Mouse (Mus musculus) MEL (cell line): ENCODE results near the gene Vps13c. TPM values are rescaled to one million over a fixed set of nuclear protein-coding genes. Genes with fewer than 3 reads are reported as not detected.

ENCODE experiments used
- DNase-seq: peaks from one replicate; pipeline ENCODE4 v3.0.0; 2011; ENCODE audit warnings: low read depth, low spot score
- H3K27ac ChIP-seq: 2 replicates; pipeline ENCODE4 v1.5.1; 2012; ENCODE audit warnings: low read depth, mild to moderate bottlenecking, control low read depth, low read length, moderate library complexity; ENCODE audit not compliant: control insufficient read depth
- H3K27me3 ChIP-seq, 2 experiments: fragments of 150-350 bp in 1 of 2; sonication (generic) in 1 of 2; 2 replicates each; pipeline ENCODE4 v1.6.1; 2012; ENCODE audit warnings: low read length in 2 of 2, mild to moderate bottlenecking in 2 of 2, improper control_type of control experiment in 1 of 2, moderate library complexity in 1 of 2; ENCODE audit not compliant: insufficient read depth in 2 of 2, control insufficient read depth in 1 of 2
- H3K36me3 ChIP-seq, 2 experiments: 2 replicates each; pipeline ENCODE4 v1.6.1; 2012 to 2014; ENCODE audit warnings: low read length in 2 of 2, improper control_type of control experiment in 1 of 2, inconsistent platforms in 1 of 2, mild to moderate bottlenecking in 1 of 2; ENCODE audit not compliant: insufficient read depth in 2 of 2, control insufficient read depth in 1 of 2
- H3K4me1 ChIP-seq, 2 experiments: fragments of 150-350 bp in 1 of 2; sonication (generic) in 1 of 2; 2 replicates each; pipeline ENCODE4 v1.6.1; 2012; ENCODE audit warnings: low read length in 2 of 2, improper control_type of control experiment in 1 of 2, mild to moderate bottlenecking in 1 of 2; ENCODE audit not compliant: insufficient read depth in 2 of 2, control insufficient read depth in 1 of 2
- H3K4me3 ChIP-seq, 2 experiments: fragments of 150-350 bp in 1 of 2; sonication (generic) in 1 of 2; 2 replicates each; pipeline ENCODE4 v1.5.1; 2012; ENCODE audit warnings: low read depth in 2 of 2, low read length in 2 of 2, mild to moderate bottlenecking in 2 of 2, moderate library complexity in 2 of 2, control low read depth in 1 of 2, improper control_type of control experiment in 1 of 2; ENCODE audit not compliant: control insufficient read depth in 1 of 2, insufficient read depth in 1 of 2
- H3K79me2 ChIP-seq: 2 replicates; pipeline ENCODE4 v1.6.1; 2012; ENCODE audit warnings: mild to moderate bottlenecking, low read length, moderate library complexity; ENCODE audit not compliant: control insufficient read depth, poor library complexity, insufficient read depth
- H3K9ac ChIP-seq: 2 replicates; pipeline ENCODE4 v1.6.1; 2012; ENCODE audit warnings: low read depth, mild to moderate bottlenecking, control low read depth, low read length, moderate library complexity; ENCODE audit not compliant: control insufficient read depth, poor library complexity, severe bottlenecking
- H3K9me3 ChIP-seq: fragments of 150-350 bp; sonication (generic); replicated peaks from 2 replicates; pipeline ENCODE4 v1.6.1; 2012; ENCODE audit warnings: mild to moderate bottlenecking, low read length, improper control_type of control experiment, moderate library complexity; ENCODE audit not compliant: insufficient read depth
- BHLHE40 ChIP-seq: IDR thresholded peaks from 2 replicates; pipeline ENCODE4 v1.6.1; 2012; ENCODE audit warnings: low read depth, mild to moderate bottlenecking, inconsistent platforms, low read length, improper control_type of control experiment, borderline replicate concordance
- CHD2 ChIP-seq: IDR thresholded peaks from 2 replicates; pipeline ENCODE4 v1.6.1; 2011; ENCODE audit warnings: low read length, improper control_type of control experiment
- E2F4 ChIP-seq: IDR thresholded peaks from 2 replicates; pipeline ENCODE4 v1.6.1; 2011; ENCODE audit warnings: low read depth, low read length, improper control_type of control experiment, borderline replicate concordance
- ELF1 ChIP-seq: IDR thresholded peaks from 2 replicates; pipeline ENCODE4 v1.6.1; 2014; ENCODE audit warnings: low read depth, mild to moderate bottlenecking, inconsistent platforms, low read length, improper control_type of control experiment, moderate library complexity
- EP300 ChIP-seq, 2 experiments: IDR thresholded peaks; 2 replicates each; pipeline ENCODE4 v1.6.1; 2011; ENCODE audit warnings: improper control_type of control experiment in 2 of 2, low read length in 2 of 2, low read depth in 1 of 2, mild to moderate bottlenecking in 1 of 2
- GABPA ChIP-seq: IDR thresholded peaks from 2 replicates; pipeline ENCODE4 v1.6.1; 2012; ENCODE audit warnings: low read depth, mild to moderate bottlenecking, inconsistent platforms, low read length, improper control_type of control experiment, moderate library complexity
- HCFC1 ChIP-seq: IDR thresholded peaks from 2 replicates; pipeline ENCODE4 v1.6.1; 2012; ENCODE audit warnings: low read depth, mild to moderate bottlenecking, inconsistent platforms, low read length, improper control_type of control experiment, moderate library complexity
- JUND ChIP-seq: IDR thresholded peaks from 2 replicates; pipeline ENCODE4 v1.6.1; 2011; ENCODE audit warnings: low read depth, mild to moderate bottlenecking, improper control_type of control experiment, low read length
- KAT2A ChIP-seq: conservative IDR thresholded peaks from 2 replicates; pipeline ENCODE4 v1.6.1; 2012; ENCODE audit warnings: low read depth, low read length, improper control_type of control experiment, inconsistent platforms
- MAFK ChIP-seq: IDR thresholded peaks from 2 replicates; pipeline ENCODE4 v1.6.1; 2011; ENCODE audit warnings: low read depth, mild to moderate bottlenecking, low read length, improper control_type of control experiment, borderline replicate concordance
- MAX ChIP-seq: IDR thresholded peaks from 2 replicates; pipeline ENCODE4 v1.6.1; 2011; ENCODE audit warnings: low read length, improper control_type of control experiment
- MAZ ChIP-seq: IDR thresholded peaks from 2 replicates; pipeline ENCODE4 v1.6.1; 2012; ENCODE audit warnings: low read depth, mild to moderate bottlenecking, inconsistent platforms, low read length, improper control_type of control experiment
- MXI1 ChIP-seq: IDR thresholded peaks from 2 replicates; pipeline ENCODE4 v1.6.1; 2011; ENCODE audit warnings: mild to moderate bottlenecking, low read depth, low read length, improper control_type of control experiment
- MYC ChIP-seq: IDR thresholded peaks from 2 replicates; pipeline ENCODE4 v1.6.1; 2011; ENCODE audit warnings: low read depth, mild to moderate bottlenecking, low read length, improper control_type of control experiment, moderate library complexity
- NELFE ChIP-seq: IDR thresholded peaks from 2 replicates; pipeline ENCODE4 v1.6.1; 2011; ENCODE audit warnings: low read depth, low read length, improper control_type of control experiment
- NRF1 ChIP-seq: IDR thresholded peaks from 2 replicates; pipeline ENCODE4 v1.6.1; 2014; ENCODE audit warnings: low read depth, mild to moderate bottlenecking, inconsistent platforms, low read length, improper control_type of control experiment, moderate library complexity; ENCODE audit not compliant: poor library complexity, insufficient read depth, severe bottlenecking
- POLR2A ChIP-seq, 2 experiments: IDR thresholded peaks; 2 replicates each; pipeline ENCODE4 v1.6.1; 2011 to 2012; ENCODE audit warnings: low read length in 2 of 2, mild to moderate bottlenecking in 2 of 2, control low read depth in 1 of 2, improper control_type of control experiment in 1 of 2, low read depth in 1 of 2, moderate library complexity in 1 of 2; ENCODE audit not compliant: control insufficient read depth in 1 of 2, insufficient read depth in 1 of 2, poor library complexity in 1 of 2
- POLR2AphosphoS2 ChIP-seq: IDR thresholded peaks from 2 replicates; pipeline ENCODE4 v1.6.1; 2011; ENCODE audit warnings: low read length, improper control_type of control experiment
- POLR2AphosphoS5 ChIP-seq: IDR thresholded peaks from 2 replicates; pipeline ENCODE4 v1.6.1; 2012; ENCODE audit warnings: low read depth, borderline replicate concordance, mild to moderate bottlenecking, inconsistent platforms, low read length, moderate library complexity, mixed read lengths
- RAD21 ChIP-seq: IDR thresholded peaks from 2 replicates; pipeline ENCODE4 v1.6.1; 2011; ENCODE audit warnings: mild to moderate bottlenecking, low read depth, low read length, improper control_type of control experiment
- RCOR1 ChIP-seq: IDR thresholded peaks from 2 replicates; pipeline ENCODE4 v1.6.1; 2012; ENCODE audit warnings: low read depth, mild to moderate bottlenecking, inconsistent platforms, low read length, improper control_type of control experiment
- SIN3A ChIP-seq: IDR thresholded peaks from 2 replicates; pipeline ENCODE4 v1.6.1; 2012; ENCODE audit warnings: low read length, improper control_type of control experiment, inconsistent platforms
- TCF12 ChIP-seq: IDR thresholded peaks from 2 replicates; pipeline ENCODE4 v1.6.1; 2014; ENCODE audit warnings: low read depth, mild to moderate bottlenecking, inconsistent platforms, low read length, improper control_type of control experiment, moderate library complexity
- USF1 ChIP-seq: IDR thresholded peaks from 2 replicates; pipeline ENCODE4 v1.6.1; 2014; ENCODE audit warnings: low read depth, mild to moderate bottlenecking, inconsistent platforms, low read length, improper control_type of control experiment, moderate library complexity
- USF2 ChIP-seq, 2 experiments: IDR thresholded peaks; 2 replicates each; pipeline ENCODE4 v1.6.1; 2011 to 2012; ENCODE audit warnings: improper control_type of control experiment in 2 of 2, low read length in 2 of 2, borderline replicate concordance in 1 of 2, inconsistent platforms in 1 of 2, low read depth in 1 of 2, mild to moderate bottlenecking in 1 of 2; ENCODE audit not compliant: insufficient read depth in 1 of 2
- ZNF384 ChIP-seq: IDR thresholded peaks from 2 replicates; pipeline ENCODE4 v1.6.1; 2012; ENCODE audit warnings: low read depth, mild to moderate bottlenecking, inconsistent platforms, low read length, improper control_type of control experiment
- polyA plus RNA-seq, 2 experiments: library from polyadenylated mRNA; stranded (reverse) in 1 of 2; unstranded in 1 of 2; fragments of >175 nt in 1 of 2; fragments of >200 nt in 1 of 2; gene quantifications; 2 replicates each; pipeline versions ENCODE4 v1.2.1 to v1.2.4; 2012; ENCODE audit warnings: low replicate concordance in 2 of 2, low read depth in 1 of 2; ENCODE audit not compliant: insufficient read length in 2 of 2, insufficient read depth in 1 of 2, missing spikeins in 1 of 2
- total RNA-seq: library from RNA; depleted of rRNA; stranded (reverse); fragments of 300-350 nt; gene quantifications from 2 replicates; pipeline ENCODE4 v1.2.3, GENCODE M21; 2012; rRNA removed

The Vps13c gene
- total RNA-seq (14.6 and 18.3 TPM in 2 replicates), polyA plus RNA-seq (10 to 100 TPM in 1 of 2 experiments, not detected in 1; 28.3 TPM)

DNA sequence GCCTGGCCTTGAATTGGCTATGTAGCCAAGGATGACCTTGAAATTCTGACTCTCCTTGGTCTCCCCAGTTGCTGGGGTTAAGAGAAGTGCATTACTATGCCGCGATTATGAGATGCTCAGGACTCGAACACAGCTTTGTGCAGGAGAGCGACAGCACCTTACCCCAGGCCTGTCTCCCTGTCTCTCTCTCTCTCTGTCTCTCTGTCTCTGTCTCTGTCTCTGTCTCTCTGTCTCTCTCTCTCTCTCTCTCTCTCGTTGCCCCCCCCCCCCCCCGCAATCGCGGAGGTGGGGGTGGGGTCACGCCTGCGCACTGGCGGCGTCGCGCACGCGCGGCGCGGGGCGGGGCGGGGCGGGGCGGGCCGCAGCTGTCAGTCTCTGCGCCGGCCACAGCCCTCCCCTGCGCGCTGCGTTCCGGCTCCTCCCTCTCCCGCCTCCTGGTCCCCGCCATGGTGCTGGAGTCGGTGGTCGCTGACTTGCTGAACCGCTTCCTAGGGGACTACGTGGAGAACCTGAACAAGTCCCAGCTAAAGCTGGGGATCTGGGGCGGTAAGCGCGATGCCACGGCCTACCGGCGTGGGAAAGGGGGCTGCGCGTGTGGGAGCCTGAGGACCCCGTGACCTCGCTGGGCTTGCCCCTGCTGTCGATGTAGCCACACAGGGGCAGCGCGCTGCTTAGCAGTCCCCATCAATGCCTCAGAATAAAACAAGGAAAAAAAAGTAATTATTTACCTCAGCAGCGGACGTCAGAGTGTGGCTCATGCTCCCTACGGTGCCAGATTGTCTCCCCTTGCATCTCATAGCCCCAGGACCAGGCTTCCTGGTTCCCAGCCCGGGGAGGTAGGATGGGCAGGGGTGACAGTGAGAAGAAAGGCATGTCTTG is at the start of gene Vps13c:
Vps13c (plus strand) TSS at position 416 of the 879 bp plus-strand sequence.
- TF ChIP-seq RCOR1 (no peak), EP300 (IDR thresholded peaks at IDR 0.05; ENCODE audit: low read depth in 1 of 2, low read length in 2 of 2) (0 out of 4 replicates have a peak, but pooled peaks of 1 of the 2 experiments have one; percentile 6), NRF1 (peak; percentile 73), MAX (no peak), KAT2A (no peak), RAD21 (no peak), ZNF384 (no peak), POLR2A (IDR thresholded peaks at IDR 0.05; ENCODE audit: control insufficient read depth in 1 of 2, insufficient read depth in 1 of 2, low read depth in 1 of 2, low read length in 2 of 2, poor library complexity in 1 of 2) (peak; percentile 34 to 66; a peak in 3 of 4 replicates), CHD2 (no peak), MAFK (no peak), MAZ (peak; percentile 24; the same call in 1 of the 2 replicates), SIN3A (peak; percentile 35; the same call in 1 of the 2 replicates), ELF1 (0 out of 2 replicates have a peak, but pooled peaks have one; percentile 11), NELFE (peak; percentile 60; the same call in 1 of the 2 replicates), POLR2AphosphoS2 (no peak; the same call in 1 of the 2 replicates), USF1 (peak; percentile 39; the same call in 1 of the 2 replicates), E2F4 (no peak), POLR2AphosphoS5 (no peak), USF2 (IDR thresholded peaks at IDR 0.05; ENCODE audit: borderline replicate concordance in 1 of 2, insufficient read depth in 1 of 2, low read depth in 1 of 2, low read length in 2 of 2) (no peak), JUND (no peak), MYC (no peak), MXI1 (peak; percentile 59), HCFC1 (peak; percentile 54), TCF12 (no peak), BHLHE40 (no peak), GABPA (no peak)
- TF ChIP-seq, all 39 proteins: peak for 10
- Histone ChIP-seq H3K9me3 (no peaks in the 10 kb centered on the region), H3K27ac (peak within 1 kb of the TSS; percentile 57), H3K9ac (peak within 1 kb of the TSS; percentile 80), H3K27me3 (no peaks in the 10 kb centered on the region), H3K79me2 (peaks cover 4% of the 10 kb centered on the region; the same call in 1 of the 2 replicates), H3K4me1 (peaks cover 0 to 6% of the 10 kb centered on the region in 2 experiments; a peak in 3 of 4 replicates), H3K4me3 (peak within 1 kb of the TSS; percentile 86 to 95), H3K36me3 (peaks cover 0 to 11% of the 10 kb centered on the region in 2 experiments; a peak in 2 of 4 replicates)
- DNase-seq: peak; percentile 83
